Mouse (Mus musculus): ENCODE measurements around the gene Gm3336. TPM values are rescaled to one million over a fixed set of nuclear protein-coding genes. Genes with fewer than 3 reads are reported as not detected.

Gene Gm3336
- polyA plus RNA-seq, 1 experiment from 2014 or later = not detected

GRCm38 (mm10) chr8:70703287-70703686, 15.1 kb upstream of the Gm3336 start, which contains the start of gene Iqcn:
Gene Iqcn (plus strand): TSS chr8:70703457.
- Histone ChIP-seq H3K9ac (replicated peaks) (0 out of 2 replicates have a peak within 1 kb of the TSS, but pooled peaks have one; percentile 4), H3K9me3 (no peaks in the 10 kb centered on the region), H3K4me1 (peaks cover 36% of the 10 kb centered on the region), H3K27ac (replicated peaks) (0 out of 2 replicates have a peak within 1 kb of the TSS, but pooled peaks have one; percentile 2), H3K4me2 (replicated peaks) (peak within 1 kb of the TSS; percentile 69), H3K4me3 (no peak within 1 kb of the TSS), H3K27me3 (no peaks in the 10 kb centered on the region), H3K36me3 (peaks cover 3% of the 10 kb centered on the region; the same call in 1 of the 2 replicates)
- ATAC-seq (replicated peaks) = no peak
- WGBS = 93% methylated on average over 3 of the region's 3 CpGs

DNA sequence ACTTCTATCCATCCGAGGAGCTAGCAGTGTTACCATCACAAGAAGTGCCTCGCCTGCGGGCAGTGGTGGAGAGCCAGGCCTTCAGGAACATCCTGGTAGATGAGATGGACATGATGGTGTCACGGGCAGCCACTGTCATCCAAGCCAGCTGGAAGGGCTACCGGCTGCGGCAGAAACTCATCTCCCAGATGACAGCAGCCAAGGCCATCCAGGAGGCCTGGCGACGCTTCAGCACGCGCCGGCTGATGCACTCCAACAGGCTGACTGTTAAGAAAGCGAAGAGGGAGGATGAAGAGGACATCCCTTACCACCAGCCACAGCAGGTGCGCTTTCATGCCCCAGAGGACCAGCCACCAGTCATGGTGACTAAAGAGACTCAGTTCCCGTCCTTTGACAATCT, 10.1 kb upstream of the Gm3336 start:
- H3K27ac ChIP-seq (replicated peaks) = no peak overlapping the region
- no peaks in the 10 kb centered on the region for H3K9me3 ChIP-seq
- H3K27me3 ChIP-seq = no peaks in the 10 kb centered on the region
- peaks cover 8% of the 10 kb centered on the region; the same call in 1 of the 2 replicates for H3K4me1 ChIP-seq
- H3K9ac ChIP-seq (replicated peaks) = no peak overlapping the region
- WGBS = 93% methylated on average over 14 of the region's 14 CpGs
- H3K4me2 ChIP-seq (replicated peaks) = no peak overlapping the region
- no peak for ATAC-seq (replicated peaks)
- H3K36me3 ChIP-seq = peaks cover 3% of the 10 kb centered on the region; the same call in 1 of the 2 replicates
- H3K4me3 ChIP-seq = no peak overlapping the region

DNA sequence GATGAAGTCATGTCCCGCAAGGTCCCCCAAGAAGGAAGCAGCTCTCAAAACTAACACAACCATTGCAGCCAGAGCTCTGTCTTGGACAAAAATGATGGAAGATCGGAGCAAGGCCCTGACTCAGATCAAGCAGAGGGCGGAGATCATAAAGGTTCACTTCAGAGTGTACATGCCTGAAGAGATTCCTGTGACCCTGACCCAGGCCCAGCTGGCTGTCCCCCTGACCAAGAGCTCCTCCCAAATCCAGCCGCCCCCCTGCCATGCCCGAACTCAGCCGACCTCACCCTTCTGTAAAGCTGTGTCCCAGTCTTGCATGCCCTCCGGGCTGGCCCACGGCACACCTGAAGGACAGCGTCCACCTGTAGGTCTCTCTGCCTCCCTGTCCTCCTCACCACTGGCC, 8.5 kb upstream of the Gm3336 start:
- Histone ChIP-seq H3K4me1 (no peaks in the 10 kb centered on the region), H3K9me3 (no peaks in the 10 kb centered on the region), H3K27me3 (no peaks in the 10 kb centered on the region), H3K4me3 (no peak overlapping the region), H3K27ac (replicated peaks) (no peak overlapping the region), H3K36me3 (no peaks in the 10 kb centered on the region), H3K4me2 (replicated peaks) (no peak overlapping the region), H3K9ac (replicated peaks) (no peak overlapping the region)
- WGBS = 88% methylated on average over 9 of the region's 9 CpGs
- ATAC-seq (replicated peaks) = no peak

DNA sequence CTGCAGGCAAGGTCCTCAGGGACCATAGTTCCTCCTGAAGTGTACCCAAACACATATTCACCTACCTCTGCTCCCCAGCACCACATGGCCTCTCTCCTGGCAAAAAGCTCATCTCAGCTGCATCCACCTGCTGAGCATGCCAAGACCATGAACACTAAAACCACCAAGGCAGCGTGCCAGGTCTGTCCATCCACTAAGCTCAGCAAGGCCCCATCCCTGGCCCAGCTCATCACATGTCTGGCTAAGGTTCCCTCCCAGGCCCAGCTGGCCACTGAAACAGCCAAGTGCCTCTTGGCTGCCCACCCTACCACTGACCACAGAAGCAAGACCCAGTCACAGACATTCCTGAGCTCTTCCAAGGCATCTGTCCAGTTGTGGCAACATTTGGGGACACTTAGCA, 8.0 kb upstream of the Gm3336 start:
- H3K9me3 ChIP-seq = no peaks in the 10 kb centered on the region
- no peak for ATAC-seq (replicated peaks)
- 92% methylated on average over 1 of the region's 1 CpGs for WGBS

DNA sequence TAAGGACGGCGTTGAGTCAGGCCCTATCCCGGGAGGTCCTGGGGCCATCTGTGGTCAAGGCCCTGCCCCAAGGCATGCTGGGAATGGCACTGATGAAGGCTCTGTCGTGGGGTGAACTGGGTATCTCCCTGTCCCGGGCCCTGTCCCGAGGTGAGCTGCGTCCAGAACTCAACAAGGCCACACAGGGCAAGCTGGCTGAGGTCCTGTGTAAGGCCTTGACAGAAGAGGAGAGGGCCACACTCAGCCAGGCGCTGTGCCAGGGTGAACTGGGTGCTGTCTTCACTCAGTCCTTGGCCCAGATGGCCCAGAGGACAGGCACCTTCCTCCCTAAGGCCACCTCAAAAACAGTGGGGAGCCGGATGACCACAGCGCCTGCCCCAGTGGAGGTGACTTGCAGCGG, 7.3 kb upstream of the Gm3336 start:
- Histone ChIP-seq H3K4me3 (no peak overlapping the region), H3K9me3 (no peaks in the 10 kb centered on the region), H3K27me3 (no peaks in the 10 kb centered on the region), H3K9ac (replicated peaks) (no peak overlapping the region), H3K36me3 (no peaks in the 10 kb centered on the region), H3K27ac (replicated peaks) (no peak overlapping the region), H3K4me1 (no peaks in the 10 kb centered on the region), H3K4me2 (replicated peaks) (no peak overlapping the region)
- no peak for ATAC-seq (replicated peaks)
- WGBS = 93% methylated on average over 11 of the region's 11 CpGs

More for the DNA sequence above, 8.0 kb upstream of the Gm3336 start:
- no peak overlapping the region for H3K9ac ChIP-seq (replicated peaks)
- no peak overlapping the region for H3K4me2 ChIP-seq (replicated peaks)
- H3K4me3 ChIP-seq = no peak overlapping the region
- no peaks in the 10 kb centered on the region for H3K36me3 ChIP-seq
- H3K4me1 ChIP-seq = no peaks in the 10 kb centered on the region
- H3K27ac ChIP-seq (replicated peaks) = no peak overlapping the region
- no peaks in the 10 kb centered on the region for H3K27me3 ChIP-seq

DNA sequence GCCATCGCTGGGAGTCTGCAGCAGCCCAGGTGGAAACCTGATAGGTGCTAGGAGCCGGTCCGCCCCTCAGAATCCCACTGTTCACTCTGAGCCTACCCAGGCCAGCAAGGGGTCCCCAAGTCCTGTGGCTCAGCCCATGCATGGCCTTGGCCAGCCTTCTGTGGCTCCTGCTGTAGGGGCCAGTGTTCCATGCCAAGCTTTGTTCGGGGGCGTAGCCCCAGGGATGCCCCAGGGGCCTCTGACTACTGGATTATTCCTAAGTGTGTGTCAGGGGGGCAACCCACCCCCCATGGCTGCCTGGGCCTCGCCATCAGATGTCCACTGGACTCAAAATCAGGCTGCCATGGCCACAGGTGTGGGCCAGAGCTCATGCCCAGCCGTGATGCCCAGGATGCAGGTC, 4.4 kb upstream of the Gm3336 start:
- Histone ChIP-seq H3K27me3 (peaks cover 4% of the 10 kb centered on the region; the same call in 1 of the 2 replicates), H3K9me3 (no peaks in the 10 kb centered on the region), H3K9ac (replicated peaks) (no peak overlapping the region), H3K36me3 (no peaks in the 10 kb centered on the region), H3K4me1 (no peaks in the 10 kb centered on the region), H3K27ac (replicated peaks) (no peak overlapping the region), H3K4me2 (replicated peaks) (no peak overlapping the region), H3K4me3 (no peak overlapping the region)
- WGBS = 76% methylated on average over 7 of the region's 7 CpGs
- ATAC-seq (replicated peaks) = no peak; the same call in 1 of the 2 replicates

DNA sequence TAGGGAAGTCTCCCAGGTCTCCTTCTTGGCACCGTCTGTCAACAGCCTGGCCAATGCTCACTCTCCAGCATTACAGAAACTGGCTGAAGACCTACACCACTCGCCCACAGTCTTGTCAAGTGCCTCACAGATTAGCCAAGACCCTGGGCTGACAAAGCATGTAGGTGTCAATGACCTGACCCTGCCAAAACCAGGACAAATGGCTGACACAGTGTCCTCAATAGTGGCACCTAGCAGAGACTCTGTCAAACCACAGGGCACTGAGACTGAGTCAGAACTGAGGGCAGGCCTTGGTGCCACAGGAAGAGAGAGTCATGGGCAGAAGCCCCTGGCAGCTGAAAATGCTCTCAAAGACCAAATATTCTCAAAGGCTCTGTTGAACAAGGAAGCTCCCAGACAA, 3.3 kb upstream of the Gm3336 start:
- Histone ChIP-seq H3K36me3 (no peaks in the 10 kb centered on the region), H3K4me3 (no peak overlapping the region), H3K27me3 (peaks cover 7% of the 10 kb centered on the region; the same call in 1 of the 2 replicates), H3K27ac (replicated peaks) (no peak overlapping the region), H3K9ac (replicated peaks) (no peak overlapping the region), H3K4me1 (no peaks in the 10 kb centered on the region), H3K9me3 (no peaks in the 10 kb centered on the region), H3K4me2 (replicated peaks) (no peak overlapping the region)
- no peak for ATAC-seq (replicated peaks)
- WGBS = 69% methylated on average over 2 of the region's 2 CpGs

DNA sequence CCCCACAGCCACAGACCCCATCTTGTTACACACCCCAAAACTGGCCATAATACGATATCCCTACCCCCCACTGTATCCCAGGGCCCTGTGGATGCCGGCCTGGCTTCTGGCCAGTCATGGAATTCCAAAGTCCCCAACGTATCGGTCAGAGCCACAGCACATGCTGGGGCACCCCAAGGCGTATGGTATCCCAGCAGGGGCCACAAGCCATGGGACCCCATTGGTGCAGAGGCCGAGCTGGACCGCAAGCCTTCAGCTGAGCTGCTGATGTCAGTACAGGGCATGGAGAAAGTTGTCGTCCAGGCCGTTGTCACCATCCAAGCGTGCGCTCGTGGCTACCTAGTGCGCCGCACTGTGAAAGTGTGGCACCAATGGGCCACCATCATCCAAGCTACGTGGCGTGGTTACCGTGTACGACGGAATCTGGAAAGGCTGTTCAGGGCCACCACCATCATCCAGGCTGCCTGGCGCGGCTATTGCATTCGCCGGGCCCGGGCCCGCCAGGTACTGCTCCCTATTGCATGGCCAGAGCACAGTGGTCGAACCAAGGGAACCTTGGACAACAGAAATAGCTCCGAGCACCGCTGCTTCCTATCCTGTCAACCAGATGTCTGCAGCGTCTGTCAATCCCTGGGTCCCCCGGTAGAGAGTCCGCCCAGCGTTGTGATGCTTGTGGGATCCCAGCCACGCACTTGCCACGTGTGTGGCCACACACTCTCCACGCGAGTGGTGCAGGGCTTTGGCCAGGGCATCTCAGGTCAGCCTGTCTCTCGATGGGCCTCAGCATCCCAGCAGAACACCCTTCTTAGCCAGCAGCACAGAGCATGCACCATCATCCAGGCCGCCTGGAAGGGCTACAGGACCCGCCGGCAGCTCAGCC, 1.6 kb upstream of the Gm3336 start:
- no peak overlapping the region for H3K4me2 ChIP-seq (replicated peaks)
- no peaks in the 10 kb centered on the region for H3K4me1 ChIP-seq
- 85% methylated on average over 40 of the region's 40 CpGs for WGBS
- no peaks in the 10 kb centered on the region for H3K9me3 ChIP-seq
- H3K27ac ChIP-seq (replicated peaks) = no peak overlapping the region
- no peak for ATAC-seq (replicated peaks)
- H3K4me3 ChIP-seq = no peak overlapping the region
- no peak overlapping the region for H3K9ac ChIP-seq (replicated peaks)
- H3K27me3 ChIP-seq = peaks cover 7% of the 10 kb centered on the region; the same call in 1 of the 2 replicates
- no peaks in the 10 kb centered on the region for H3K36me3 ChIP-seq

DNA sequence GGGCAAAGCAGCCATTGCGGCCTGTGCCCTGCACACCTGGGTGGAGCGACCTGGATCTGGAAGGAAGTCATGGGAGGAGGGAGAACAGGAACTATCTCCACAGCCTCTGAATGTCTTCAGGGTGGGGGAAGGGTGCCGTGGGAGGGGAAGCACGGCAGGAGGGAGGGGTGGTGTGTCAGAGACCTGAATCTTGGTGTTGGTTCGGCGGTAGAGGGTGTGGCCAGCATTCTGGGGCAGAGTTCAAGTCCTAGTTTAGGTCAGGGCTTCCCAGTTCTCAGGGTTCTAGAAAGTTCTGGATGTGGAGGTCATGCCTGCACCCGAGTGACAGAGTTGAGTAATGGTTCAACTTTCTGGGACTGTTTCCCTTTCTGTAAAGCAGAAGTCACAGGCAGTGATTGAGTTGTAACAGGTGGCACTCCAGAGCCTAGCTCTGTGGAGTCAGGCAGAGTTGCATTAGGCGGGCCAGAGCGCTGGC, 1.5 kb downstream of the Gm3336 start:
- Histone ChIP-seq H3K27me3 (peaks cover 7% of the 10 kb centered on the region; the same call in 1 of the 2 replicates), H3K4me3 (no peak overlapping the region), H3K27ac (replicated peaks) (no peak overlapping the region), H3K9me3 (no peaks in the 10 kb centered on the region), H3K4me1 (no peaks in the 10 kb centered on the region), H3K4me2 (replicated peaks) (no peak overlapping the region), H3K9ac (replicated peaks) (no peak overlapping the region), H3K36me3 (no peaks in the 10 kb centered on the region)
- ATAC-seq (replicated peaks) = no peak
- 69% methylated on average over 9 of the region's 9 CpGs for WGBS

DNA sequence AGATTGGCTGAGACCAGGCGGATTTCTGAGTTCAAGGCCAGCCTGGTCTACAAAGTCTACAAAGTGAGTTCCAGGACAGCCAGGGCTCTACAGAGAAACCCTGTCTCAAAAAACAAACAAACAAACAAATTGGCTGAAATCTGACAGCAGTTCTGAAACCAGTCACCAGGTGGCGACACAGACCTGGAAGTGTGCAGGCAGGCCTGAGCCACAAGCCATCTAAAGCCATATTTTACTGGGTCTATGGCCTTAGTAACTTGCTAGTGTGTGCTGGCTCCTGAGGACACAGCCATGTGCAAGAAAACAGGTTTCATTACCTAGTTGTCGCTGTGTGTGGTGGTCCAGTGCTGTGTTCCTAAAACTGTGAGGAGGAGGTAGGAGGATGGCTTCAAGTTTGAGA, 2.4 kb downstream of the Gm3336 start:
- H3K9me3 ChIP-seq = no peaks in the 10 kb centered on the region
- 5% methylated on average over 3 of the region's 3 CpGs for WGBS
- H3K4me2 ChIP-seq (replicated peaks) = no peak overlapping the region
- peaks cover 7% of the 10 kb centered on the region; the same call in 1 of the 2 replicates for H3K27me3 ChIP-seq
- H3K36me3 ChIP-seq = no peaks in the 10 kb centered on the region
- H3K4me3 ChIP-seq = no peak overlapping the region
- no peak overlapping the region for H3K9ac ChIP-seq (replicated peaks)
- no peak overlapping the region for H3K27ac ChIP-seq (replicated peaks)
- ATAC-seq (replicated peaks) = peak; percentile 62; the same call in 1 of the 2 replicates
- no peaks in the 10 kb centered on the region for H3K4me1 ChIP-seq

- ATAC-seq (replicated peaks) = no peak
- Histone ChIP-seq H3K27me3 (peaks cover 7% of the 10 kb centered on the region; the same call in 1 of the 2 replicates), H3K9me3 (no peaks in the 10 kb centered on the region), H3K27ac (replicated peaks) (no peak overlapping the region), H3K9ac (replicated peaks) (no peak overlapping the region), H3K36me3 (no peaks in the 10 kb centered on the region), H3K4me1 (no peaks in the 10 kb centered on the region), H3K4me2 (replicated peaks) (no peak overlapping the region), H3K4me3 (no peak overlapping the region)
- 86% methylated on average over 8 of the region's 8 CpGs for WGBS
These were observed 3.3 kb downstream of the Gm3336 start for GRCm38 (mm10) chr8:70721601-70722000.

- Histone ChIP-seq H3K36me3 (no peaks in the 10 kb centered on the region), H3K9ac (replicated peaks) (no peak within 1 kb of the TSS), H3K4me1 (no peaks in the 10 kb centered on the region), H3K27ac (replicated peaks) (no peak within 1 kb of the TSS), H3K4me2 (replicated peaks) (no peak within 1 kb of the TSS), H3K9me3 (no peaks in the 10 kb centered on the region), H3K4me3 (no peak within 1 kb of the TSS), H3K27me3 (peaks cover 9% of the 10 kb centered on the region)
- ATAC-seq (replicated peaks) = no peak
- WGBS = 68% methylated on average over 7 of the region's 7 CpGs
These were observed 5.3 kb downstream of the Gm3336 start, which contains the start of gene Pde4c for GRCm38 (mm10) chr8:70723486-70724210. Gene Pde4c (plus strand): TSS chr8:70723720.

Measured in forebrain, embryonic 15.5 days (tissue).